Mouse (Mus musculus): ENCODE data around the gene Fuca1.

Gene Fuca1

DNA sequence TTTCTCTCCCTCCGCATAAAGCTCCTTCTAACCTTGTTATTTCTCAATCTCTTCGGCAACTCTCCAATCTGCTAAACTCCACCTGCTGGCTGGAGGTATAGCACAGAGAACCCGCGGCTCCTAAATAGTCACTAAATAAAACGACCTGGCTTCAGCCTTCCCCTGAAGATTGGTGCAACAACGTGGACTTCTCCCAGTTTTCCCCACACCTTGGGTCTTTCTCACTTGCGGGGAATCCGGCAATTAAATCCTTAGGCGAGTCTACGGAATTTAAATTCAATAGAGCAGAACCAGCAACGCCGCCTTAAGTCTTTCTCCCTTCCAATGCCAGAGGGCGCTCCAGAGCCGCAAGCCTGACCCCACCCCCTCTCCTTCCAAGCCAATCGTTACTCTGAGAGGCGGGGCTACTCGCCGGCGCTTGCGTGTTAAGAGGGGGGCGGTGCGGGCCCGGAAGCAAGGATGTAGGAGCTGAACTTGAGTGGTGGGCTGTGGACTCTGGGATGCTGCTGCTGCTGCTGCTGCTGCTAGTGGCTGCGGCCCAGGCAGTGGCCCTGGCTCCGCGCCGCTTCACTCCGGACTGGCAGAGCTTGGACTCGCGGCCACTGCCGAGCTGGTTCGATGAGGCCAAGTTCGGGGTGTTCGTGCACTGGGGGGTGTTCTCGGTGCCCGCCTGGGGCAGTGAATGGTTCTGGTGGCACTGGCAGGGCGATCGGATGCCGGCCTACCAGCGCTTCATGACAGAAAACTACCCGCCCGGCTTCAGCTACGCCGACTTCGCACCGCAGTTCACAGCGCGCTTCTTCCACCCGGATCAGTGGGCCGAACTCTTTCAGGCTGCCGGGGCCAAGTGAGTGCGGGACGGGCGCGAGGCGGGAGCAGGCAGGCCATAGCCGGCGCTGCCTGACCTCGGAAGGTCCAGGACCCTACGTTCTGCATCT, at the start of gene Fuca1:
Fuca1 (plus strand) TSS at position 432 of the 938 bp plus-strand sequence.
- DNase-seq (ENCODE audit: low spot score), result peak; percentile 89

DNA sequence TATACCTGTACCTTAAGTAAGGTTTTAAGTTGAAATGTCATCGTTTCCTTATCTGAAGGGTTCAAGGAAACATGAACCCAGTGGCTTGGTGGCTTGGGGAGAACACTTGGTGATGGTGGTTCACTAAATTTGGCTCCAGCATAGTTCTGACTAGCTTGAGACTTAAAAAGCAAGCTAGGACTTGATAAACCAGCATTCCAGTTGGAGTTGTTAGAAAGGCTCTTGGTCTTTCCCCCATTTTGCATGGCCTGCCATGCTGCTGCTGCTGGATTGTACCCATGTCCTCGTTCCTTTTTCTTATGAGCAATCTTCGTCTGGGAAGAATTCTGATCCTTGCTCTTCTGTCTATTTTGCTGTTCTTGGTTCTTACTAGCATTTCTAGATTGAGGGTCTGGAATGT, 48.5 kb upstream of the Fuca1 start:
- DNase-seq (ENCODE audit: low spot score), result no peak

DNA sequence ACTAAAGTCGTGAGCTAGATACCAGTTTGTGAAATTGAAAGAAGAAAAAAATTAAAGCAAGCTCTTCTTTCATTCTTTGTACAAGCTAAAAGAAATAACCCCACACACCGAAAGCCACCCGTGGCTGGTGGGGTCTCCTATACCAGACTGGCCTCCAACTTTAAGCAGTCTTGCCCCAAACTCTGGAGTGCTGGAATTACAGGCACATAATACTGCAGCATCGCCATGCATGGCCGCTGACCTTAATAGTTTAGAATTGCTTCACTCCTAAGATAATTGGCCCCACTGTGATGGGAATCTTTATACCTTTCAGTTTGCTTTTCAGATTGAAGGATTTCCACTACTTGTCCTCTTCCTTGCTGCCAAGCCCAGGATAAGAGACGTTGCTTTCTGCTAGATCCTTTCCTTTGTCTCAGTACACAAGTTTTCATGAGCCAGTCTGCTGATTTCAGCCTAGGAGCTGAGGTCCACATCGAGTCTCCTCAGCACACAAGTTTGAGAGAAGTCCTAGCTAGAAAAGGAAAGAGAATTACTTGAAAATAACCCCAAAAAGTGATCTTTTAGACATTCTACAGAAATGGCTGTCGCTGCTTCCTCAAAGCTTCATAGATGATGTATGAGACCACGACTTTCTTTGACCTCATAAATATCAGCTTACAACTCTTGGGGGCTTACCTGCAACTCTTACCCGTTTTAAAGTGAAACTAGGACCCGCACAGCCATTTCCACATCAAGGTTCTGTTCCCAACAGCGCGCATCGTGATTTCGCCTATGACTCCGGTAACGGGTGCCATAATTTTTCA, 47.7 kb upstream of the Fuca1 start:
- no peak for DNase-seq (ENCODE audit: low spot score)

DNA sequence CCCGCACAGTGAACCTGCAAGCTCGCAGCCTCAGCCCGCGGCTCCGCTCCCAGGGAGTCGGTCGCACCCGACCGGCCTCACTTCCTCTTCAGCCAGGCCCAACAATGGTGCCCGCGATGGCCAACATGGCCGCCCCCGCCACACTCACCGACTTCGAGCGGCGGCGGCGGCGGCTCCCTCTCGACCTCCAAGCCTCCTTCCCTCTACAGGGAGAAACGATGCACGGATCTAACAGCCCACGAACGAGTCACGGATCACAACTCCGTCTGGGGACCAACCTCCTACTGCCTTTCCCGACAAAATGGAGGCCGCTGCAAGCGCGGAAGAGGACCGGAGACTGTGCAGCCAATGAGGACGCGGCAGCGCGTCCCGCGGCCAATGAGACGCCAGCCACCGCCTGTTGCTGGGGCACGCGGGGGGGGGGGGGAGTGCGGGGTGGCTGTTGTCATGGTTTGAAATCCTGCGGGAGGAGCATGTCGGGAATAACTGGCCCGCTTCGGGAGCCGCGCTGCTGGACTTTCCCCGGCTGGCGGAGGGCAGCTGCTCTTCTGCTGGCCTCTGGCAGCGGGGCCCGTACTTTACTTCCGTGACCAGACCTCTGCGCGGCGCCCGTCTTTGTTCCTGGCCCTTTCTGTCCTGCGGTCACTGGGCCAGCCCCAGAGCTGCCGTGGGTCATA, 46.9 kb upstream of the Fuca1 start, which contains the start of gene Pnrc2:
Pnrc2 (minus strand) TSS at position 325 of the 677 bp plus-strand sequence.
- DNase-seq (ENCODE audit: low spot score), result peak; percentile 81

DNA sequence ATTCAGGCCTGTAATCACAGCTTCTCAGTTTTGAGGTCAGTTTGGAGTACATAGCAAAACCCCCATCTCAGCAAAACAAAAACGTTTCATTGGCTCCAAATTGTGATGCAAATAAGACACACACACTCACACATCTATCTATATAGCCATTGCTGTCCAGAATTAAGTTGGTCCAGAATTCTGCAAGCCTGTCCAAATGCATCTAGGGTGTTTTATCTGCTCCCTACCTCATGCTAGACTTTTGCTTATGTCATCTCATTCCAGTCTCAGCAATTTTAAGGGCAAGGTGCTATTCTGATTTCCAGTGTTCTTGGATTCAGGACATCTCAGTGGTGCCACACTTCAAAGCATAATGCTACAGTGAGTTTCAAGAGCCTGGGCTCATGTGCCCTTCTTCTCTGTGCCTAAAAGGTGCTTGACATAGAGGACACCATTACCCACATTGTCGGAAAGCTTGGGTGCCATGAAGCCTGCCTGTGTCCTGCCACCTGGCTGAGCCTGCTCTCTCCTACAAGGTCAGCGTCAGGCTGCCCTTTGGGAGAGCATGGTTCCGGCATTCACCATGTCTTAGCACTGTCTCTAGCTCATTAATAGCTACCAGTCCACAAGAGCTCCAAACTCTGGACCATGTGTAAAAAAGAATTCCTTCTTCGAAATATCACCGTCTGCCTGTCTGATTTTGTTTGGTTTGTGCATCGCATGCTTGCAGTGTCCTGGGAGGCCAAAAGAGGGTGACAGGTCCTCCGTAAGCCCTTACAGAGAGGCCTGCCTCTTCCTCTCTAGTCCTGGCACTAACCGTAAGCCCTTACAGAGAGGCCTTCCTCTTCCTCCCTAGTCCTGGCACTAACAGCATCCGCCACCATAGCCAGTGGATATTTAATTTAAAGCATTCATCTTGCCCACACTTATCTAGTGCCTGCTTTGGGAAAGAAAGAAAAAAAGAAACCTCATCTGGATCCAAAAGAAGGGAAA, 45.7 kb upstream of the Fuca1 start:
- DNase-seq (ENCODE audit: low spot score), result no peak

DNA sequence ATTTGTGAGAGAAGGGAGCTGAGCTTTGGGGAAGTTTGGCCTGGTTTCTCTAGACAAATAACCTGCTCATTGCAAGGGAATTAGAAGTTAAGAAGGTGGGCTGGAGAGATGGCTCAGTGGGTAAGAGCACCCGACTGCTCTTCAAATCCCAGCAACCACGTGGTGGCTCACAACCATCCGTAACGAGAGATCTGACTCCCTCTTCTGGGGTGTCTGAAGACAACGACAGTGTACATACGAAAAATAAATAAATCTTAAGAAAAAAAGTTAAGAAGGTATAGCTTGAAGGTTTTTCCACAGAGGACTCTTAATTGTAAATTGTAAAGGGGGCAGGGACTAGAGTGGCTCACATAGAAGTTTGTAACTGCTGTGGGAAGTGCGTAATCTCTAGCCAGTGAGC, 45.0 kb upstream of the Fuca1 start:
- no peak for DNase-seq (ENCODE audit: low spot score)

DNA sequence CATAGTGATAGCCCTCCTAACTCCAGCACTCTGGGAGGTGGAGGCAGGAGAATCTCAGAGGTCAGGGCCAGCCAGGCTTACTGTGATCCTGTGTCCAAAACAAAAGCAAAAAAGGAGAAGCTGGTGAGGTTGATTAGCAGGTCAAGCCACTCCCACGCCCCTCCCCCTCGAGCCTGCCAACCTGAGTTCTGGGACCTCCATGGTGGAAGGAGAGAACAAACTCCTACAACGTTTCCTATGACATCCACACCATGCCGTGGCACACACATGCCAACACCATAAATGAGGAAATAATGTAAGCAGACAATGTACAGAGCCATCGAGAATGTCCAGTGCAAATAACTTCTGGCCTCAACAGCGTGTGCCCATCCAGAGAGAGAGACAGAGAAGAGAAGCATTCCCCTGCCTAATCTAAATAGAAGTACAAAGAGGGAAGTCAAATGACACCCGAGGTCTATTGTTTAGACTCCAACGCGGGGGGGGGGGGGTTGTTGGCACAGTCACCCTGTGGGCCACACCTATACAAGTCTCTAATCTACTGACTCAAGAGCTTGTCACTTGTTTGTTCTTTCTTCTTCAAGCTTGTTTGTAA, 44.4 kb upstream of the Fuca1 start:
- peak; percentile 46 for DNase-seq (ENCODE audit: low spot score)

DNA sequence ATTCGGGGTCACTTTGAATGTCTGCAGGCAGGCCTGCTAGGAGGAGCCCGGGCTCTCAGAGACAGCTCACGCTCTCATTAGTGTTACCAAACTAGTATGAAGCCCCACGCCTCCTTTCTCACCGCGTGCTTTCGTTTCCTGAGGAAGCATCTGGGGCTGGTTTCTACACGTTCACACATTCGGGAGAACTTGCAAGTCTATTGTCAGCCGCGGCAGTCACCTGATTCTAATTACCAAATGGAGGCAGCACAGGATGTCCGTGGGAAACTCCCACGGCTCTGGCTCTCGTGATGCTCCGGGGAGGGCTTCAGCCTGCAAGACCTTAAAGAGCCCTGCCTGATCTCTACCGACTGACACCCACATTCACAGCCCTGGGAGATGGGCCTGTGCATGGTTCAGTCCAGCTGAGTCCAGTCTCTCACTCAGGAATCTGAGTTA, 43.9 kb upstream of the Fuca1 start:
- peak; percentile 41 for DNase-seq (ENCODE audit: low spot score)

DNA sequence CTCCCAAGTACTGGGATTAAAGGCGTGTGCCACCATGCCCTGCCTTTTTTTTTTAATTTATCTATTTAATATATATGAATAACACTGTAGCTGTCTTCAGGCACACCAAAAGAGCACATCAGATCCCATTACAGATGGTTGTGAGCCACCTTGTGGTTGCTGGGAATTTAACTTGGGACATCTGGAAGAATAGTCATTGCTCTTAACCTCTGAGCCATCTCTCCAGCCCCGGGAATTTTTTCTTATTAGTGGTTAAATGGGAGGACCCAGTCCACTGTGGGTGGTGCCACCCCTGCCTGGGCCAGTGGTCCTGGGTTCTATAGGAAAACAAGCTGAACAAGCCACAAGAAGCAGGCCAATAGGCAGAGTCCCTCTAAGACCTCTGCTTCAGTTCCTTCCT, 42.8 kb upstream of the Fuca1 start:
- DNase-seq (ENCODE audit: low spot score), result no peak

DNA sequence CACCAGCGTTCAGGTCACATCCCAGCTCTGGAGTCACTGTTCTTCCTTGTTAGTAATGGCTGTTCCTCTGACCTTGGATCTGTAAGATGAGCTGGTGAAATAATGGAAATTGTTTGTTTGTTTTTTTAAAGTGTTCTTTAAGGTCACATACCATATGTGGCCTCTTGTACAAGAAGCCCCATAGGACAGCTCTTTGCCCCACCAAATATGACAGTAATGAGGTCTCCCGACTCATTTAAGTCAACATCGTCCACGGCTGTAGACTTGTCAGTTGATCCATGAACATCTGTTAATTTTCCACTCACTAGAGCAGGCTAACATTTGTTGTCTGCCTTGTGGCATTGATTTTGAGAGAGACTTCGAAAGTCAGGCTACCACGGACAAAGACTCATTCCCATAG, 41.5 kb upstream of the Fuca1 start:
- no peak for DNase-seq (ENCODE audit: low spot score)

DNA sequence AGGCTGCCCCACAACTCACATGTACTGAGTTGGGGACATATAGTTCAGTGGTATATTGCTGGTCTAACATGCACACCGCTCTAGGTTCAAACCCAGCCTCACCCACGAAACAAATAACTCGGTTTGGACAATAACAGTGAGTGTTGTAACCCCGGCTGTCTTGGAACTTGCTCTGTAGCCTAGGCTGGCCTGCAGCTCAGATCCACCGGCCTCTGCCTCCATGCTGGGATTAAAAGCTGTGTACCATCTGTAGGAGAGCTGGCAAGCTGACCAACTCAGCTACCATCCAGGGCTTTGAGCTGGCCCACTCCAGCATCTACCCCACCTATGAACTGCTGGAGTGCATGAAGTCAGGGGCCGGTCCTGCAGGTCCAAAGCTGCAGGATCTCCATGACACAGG, 40.5 kb upstream of the Fuca1 start:
- DNase-seq (ENCODE audit: low spot score), result no peak

DNA sequence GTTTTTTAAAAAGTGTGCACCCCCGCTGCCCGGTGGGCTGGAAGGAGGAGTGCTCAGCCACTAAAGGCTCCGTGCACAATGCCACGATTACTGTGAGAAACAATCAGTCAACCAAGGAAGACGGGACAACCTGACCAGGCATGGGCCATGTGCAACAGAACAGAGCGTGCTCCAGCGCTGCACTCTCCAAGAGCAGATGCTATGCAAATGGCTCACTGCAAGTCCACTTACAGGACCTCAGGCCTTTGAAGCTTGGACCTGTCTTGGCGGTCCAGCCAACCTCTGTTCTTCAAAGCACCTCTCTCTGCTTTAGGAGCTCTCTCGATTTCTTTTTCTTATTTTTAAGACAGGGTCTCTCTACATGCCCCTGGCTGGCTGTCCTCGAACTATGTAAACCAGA, 40.0 kb upstream of the Fuca1 start:
- DNase-seq (ENCODE audit: low spot score), result no peak

DNA sequence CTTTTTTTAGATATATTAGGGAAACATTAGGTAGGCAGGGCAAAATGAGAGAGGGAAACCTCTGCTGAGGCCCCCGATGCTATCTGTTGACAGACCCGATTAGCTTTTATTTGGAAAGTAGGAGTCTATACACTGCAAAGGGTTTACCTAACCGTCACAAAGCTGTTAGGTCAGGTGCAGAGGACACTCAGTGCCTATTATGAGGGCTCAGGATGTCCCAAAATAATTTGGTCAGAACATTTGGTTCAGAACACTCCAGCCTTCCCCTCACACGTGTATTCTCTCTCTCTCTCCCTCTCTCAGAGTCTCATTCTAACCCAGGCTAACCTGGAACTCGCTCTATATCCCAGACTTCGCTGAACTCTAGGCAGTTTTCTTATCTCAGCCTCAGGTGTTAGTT, 38.5 kb upstream of the Fuca1 start:
- no peak for DNase-seq (ENCODE audit: low spot score)

DNA sequence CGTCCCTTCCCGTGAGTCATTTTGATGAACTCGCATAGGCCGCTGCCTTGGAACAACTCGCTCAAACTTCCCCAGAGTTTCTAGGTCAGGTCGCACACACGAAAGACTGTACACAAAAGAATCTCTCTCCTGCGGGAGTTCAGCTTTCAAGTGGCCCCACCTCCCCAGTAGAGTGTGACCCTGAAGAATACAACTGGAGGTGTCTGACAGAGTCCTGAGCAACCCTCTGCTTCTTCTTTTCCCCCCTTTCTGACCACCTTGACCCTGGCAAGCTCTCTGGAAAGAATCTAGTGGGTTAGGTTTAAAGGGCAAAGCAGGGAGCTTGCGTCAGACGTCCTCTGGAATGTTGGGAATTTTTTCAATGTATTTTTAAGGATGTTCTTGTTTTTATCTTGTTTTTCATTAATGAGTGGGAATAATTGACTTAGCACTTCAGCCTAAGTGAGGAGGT, 37.1 kb upstream of the Fuca1 start:
- no peak for DNase-seq (ENCODE audit: low spot score)

DNA sequence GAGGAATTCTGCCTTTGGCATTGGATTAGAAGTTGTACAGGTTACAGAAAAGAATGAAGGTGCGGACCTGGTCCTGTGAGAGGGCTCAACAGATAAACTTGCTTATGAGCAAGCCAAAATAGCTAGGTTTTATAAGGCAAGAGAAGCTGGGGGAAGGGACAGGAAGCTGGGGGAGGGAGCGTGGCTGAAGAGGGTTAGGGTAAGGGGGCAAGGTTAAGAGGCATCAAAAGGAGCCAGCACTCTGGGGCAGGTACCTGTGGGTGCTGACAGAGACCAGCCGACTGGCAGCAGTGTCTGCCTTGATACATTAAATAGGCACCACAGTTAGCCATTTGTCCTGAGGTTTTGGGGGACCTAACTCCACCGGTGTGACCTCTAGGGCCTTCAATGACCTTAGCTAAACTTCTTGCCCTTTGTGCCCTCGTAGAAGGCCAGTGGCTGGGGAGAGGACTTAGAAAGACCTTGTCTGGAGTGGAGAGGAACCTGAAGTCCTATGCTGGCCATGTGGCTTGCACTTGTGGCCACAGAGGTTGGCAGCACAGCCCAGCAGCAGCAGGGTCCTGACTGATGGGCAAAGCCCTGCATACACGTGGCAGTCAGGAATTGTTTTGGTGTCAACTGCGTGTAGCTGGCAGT, 36.5 kb upstream of the Fuca1 start:
- no peak for DNase-seq (ENCODE audit: low spot score)

DNA sequence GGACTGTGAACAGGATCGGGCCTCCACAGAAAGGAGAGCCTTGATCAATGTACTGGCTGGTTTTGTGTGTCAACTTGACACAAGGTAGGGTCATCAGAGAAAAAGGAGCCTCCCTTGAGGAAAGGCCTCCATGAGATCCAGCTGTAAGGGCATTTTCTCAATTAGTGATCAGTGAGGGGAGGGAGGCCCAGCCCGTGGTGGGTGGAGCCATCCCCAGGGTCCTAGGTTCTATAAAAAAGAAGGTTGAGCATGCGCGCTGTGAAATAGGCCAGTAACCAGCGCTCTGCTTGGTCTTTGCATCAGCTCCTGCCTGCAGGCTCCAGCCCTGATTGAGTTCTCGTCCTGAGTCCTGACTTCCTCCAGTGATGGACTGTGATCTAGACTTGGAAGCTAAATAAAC, 36.0 kb upstream of the Fuca1 start:
- no peak for DNase-seq (ENCODE audit: low spot score)

DNA sequence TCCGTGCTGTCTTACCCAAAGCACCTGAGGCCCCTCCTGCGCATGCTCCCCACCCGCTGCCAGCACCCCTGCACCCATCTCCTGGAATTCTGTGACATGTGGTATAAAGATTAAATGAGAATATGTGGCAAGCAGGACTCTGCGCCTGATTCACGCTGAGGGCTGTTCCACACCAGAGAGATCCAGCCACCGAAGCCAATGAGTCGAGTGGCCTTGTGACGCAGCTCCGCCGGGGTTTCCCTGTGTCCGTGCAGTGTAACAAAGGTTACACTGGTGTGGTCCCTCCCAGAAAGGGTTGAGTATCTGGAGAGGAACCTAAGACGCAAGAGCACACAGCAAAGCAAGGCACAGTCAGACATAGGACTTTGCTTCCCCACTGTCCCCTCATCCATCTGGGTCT, 34.9 kb upstream of the Fuca1 start:
- no peak for DNase-seq (ENCODE audit: low spot score)

DNA sequence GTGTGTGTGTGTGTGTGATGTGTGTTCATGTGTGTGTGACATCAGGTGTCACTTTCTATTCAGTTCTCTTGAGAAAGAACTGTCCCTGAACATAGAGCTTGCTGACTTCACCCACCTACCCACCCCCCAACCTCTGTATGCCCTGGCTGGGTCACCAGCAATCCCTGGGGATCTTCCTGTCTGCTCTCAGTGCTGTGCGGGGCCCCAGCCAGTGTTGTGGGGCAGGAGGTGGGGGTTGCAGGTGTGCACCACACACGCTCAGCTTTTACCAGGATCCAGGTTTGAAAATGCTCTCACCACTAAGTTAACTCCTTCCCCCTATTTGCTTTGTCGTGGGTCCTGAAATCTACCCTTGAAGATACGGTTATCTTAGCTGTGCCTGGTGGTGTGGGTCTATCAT, 34.4 kb upstream of the Fuca1 start:
- DNase-seq (ENCODE audit: low spot score), result no peak

DNA sequence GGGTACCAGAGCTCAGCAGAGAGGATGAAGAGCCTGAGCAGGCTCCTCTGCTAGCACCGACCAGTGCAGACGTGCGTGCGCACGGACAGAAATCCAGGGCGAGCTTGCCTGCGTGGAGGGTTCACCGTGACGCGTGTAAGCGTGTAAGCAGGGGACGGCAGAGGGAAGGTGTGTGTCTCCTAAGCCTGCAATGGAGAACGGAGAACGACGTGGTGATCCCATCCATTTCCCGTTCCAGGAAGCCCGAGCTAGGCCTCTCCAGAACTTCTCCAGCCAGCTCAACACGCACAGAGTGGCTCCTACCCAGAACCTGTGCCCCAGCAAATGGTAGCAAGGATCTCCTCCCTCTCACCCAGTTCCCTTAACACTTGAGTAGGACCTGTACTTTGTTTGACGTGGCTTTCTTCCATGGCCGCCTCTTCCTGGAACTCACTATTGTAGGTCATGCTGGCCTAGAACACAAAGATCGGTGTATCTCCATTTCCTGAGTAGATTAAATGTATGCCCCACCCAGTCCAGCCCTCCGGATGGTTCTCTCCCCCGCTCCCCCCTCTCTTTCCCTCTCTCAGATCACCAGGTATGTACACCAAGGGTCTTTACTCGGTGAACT, 32.0 kb upstream of the Fuca1 start:
- DNase-seq (ENCODE audit: low spot score), result no peak

Data from ovary, postnatal 10 days (tissue).